Mouse (Mus musculus) c-Kit-positive CD71-positive TER-119-positive erythroid progenitor cells, embryonic 14.5 days (primary cell): ENCODE results near the gene Tssc4.

Experiments used
- DNase-seq: peaks from one replicate; pipeline ENCODE4 v3.0.0-alpha.2; 2013; ENCODE audit warnings: low spot score

Gene Tssc4

GRCm38 (mm10) chr7:143068882-143069591, at the start of gene Tssc4:
Gene Tssc4 (plus strand): TSS chr7:143069249.
- DNase-seq = peak; percentile 99

DNA sequence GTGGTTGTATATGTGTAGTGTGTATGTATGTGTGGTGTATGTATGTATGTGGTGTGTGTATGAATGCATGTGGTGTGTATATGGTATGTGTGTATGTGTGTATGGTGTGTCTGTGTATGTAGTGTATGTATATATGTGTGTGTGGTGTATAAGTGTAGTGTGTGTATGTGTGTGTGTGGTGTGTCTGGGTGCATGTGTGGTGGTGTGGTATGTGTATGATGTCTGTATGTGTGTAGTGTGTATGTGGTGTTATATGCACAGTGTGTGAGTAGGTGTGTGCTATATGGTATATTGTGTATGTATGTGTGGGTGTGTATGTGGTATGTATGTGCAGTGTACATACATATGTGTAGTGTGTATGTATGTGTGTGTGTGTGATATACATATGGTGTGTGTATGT, 49.0 kb upstream of the Tssc4 start:
- no peak for DNase-seq

DNA sequence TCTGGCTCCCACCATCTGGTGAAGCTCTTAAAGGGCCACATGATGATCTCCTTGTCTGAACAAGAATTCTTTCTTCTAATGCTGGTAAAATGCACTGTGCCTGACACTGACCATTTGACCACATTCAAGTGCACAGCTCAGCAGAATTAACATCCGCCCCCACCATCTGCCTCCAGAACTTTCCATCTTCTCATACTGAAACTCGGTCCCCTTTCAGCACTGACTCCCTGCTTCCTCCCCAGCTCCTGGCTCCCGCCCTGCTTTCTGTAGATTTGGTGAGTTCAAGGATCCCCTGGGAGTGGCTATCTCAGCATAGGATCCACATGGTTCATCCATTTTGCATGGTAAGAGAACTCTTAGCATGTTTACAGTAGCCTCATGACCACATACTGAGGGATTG, 48.3 kb upstream of the Tssc4 start:
- no peak for DNase-seq

GRCm38 (mm10) chr7:143021356-143022164, 47.5 kb upstream of the Tssc4 start:
- DNase-seq = no peak

DNA sequence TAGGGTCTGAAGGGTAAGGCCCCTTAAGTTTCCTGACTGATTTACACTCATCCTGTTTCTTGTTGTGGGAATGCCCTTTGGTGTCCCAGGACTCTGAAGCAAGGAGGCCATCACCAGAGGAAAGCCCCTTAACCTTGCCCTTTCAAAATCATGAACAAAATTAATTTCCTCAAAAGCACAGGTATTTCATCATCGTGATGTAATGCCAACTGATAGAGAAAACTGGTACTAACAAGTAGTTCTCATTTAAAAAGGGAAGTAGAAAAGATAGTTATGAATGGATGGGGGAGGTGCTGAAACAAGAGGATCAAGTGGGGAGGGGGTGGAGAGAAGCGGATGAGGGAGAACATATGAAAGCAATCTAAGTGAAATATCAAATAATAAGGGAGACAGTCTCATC, 45.5 kb upstream of the Tssc4 start:
- DNase-seq = no peak

DNA sequence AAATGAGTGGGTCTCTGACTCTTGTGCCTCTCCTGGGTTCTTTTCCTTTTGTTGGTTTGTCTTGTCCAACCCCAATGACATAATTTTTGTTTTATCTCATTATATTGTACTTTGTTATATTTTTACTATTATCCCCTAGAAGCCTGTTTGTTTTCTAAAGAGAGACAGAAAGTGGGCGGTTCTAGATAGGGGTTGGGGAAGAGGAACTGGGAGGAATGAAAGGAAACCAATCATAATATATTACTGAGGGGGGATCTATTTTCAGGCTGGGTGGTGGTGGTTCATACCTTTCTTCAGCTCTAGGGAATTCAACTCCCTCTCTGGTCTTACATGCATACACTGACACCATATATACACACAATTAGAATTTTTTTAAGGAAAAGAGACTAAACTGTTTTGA, 44.8 kb upstream of the Tssc4 start:
- no peak for DNase-seq

DNA sequence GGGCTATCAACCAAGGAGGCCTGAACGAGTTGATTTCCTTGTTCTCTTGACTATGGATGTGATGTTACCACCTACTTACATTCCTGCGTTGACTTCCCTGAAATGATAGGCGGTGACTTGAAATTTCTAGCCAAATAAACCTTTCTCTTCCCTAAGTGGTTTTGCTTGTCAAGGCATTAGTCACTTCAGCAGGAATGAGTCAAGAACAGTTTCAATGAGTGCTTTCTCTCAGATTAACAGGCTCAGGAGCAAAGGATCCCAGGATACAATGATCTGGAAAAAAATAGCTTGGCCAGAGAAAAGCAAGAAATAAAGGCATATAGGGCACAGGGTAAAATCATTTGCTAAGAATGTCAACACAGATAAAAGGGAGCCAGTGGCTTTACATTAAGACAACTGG, 43.6 kb upstream of the Tssc4 start:
- no peak for DNase-seq

GRCm38 (mm10) chr7:143027196-143027595, 41.9 kb upstream of the Tssc4 start:
- DNase-seq = no peak

DNA sequence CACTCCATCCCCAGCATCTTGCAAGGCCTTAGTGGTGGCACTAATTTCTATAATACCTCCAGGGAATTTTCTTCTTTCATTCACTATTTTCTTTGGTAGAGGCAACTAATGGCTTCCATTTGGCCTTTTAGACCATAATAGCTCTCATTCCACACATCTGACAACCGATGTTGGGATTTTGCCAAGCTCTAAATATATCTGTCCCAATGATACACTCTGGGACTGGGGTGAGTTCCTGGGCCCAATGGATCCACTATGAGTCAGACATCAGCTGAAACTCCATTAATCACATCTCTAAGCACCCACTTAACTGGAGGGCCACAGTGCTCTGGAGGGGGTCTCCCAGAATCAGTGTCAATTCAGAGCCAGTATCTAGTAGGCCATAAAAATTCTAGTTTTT, 37.2 kb upstream of the Tssc4 start:
- DNase-seq = no peak

DNA sequence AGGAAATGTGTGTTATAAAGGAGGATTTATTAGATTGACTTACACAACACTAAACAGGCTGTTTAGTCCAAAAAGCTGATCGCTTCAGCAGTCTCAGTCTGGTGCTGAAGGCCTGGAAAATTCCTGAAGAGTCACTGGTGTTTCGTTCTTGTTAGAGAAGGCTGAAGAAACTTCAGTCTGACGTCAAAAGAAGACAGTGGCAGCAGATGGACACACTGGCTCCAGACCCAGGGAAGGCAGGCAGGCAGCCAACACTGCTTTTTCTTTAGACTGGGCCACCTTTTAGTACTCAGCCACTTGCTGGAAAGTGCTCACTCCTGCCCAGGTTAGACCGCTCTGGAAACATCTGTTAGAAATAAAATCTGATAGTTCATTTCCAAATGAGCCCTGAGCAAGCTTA, 35.5 kb upstream of the Tssc4 start:
- DNase-seq = no peak

DNA sequence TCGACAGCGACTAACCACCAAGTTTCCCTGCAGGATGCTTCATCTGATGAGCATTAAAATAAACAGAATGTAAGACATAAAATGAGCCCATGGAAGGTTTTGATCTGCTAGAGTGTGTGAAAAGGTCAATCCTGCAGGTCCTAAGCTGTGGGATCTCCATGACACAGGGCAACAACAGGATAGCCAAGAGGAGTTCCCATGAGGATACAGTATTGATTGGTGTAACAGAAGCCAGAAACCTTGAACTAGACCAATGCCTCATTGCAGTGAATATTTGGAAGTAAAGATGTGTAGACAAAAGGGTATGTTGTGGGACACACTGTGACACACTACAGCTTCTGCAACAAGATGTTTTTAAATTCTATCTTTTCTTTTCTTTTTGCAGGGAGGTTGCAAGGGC, 34.9 kb upstream of the Tssc4 start:
- no peak for DNase-seq

- DNase-seq = no peak
Observed at GRCm38 (mm10) chr7:143034519-143035450, 34.3 kb upstream of the Tssc4 start.

DNA sequence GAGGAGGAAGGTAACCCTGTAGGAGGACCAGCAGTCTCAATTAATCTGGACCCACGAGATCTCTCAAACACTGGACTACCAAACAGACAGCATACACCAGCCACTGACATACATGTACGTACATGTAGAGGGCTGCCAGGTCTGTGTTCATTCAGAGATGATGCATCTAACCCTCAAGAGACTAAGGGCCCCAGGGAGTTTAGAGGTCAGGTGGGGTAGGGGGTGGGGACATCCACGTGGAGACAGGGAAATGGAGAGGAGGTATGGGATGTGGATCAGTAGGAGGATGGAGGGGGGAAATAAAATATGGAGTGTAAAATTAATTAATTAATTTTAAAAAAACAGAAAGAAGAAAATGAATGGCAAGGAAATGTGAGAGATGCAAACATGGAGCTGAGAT, 32.3 kb upstream of the Tssc4 start:
- no peak for DNase-seq

- no peak for DNase-seq
Observed at GRCm38 (mm10) chr7:143037306-143037705, 31.7 kb upstream of the Tssc4 start.

DNA sequence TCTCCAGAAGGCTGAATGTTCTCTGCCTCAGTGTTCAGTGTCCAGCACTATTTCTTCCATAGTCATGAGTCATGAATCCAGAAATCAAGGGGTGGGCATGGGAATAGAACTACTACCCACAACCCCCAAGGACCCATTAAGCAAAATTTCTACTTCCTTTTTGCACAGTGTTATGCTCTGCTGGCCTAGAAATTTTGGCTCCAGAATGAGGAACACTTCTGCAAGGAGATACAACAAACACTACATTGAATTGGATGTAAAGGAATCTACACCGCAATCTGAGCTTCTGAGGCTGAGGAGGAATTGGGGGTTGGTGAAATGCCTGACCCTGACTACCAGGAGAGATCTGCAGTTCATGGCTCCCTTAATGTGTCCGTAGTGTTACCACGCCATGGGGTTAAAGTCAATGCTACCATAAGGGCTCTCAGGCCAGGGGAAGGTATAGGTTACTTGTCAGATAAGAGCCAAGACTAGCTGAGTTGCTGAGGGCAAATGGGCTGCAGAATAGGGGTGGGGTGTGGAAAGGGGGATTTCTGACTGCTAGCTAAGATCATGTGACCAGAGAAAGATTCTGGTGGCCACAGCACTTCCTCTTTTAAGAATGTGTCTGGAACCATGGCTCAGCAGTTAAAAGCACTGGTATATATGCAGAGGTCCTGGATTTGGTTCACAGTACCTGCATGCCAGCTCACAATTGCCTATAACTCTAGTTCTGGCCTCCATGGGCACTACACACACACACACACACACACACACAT, 30.7 kb upstream of the Tssc4 start:
- no peak for DNase-seq

- DNase-seq = no peak
Observed at GRCm38 (mm10) chr7:143040561-143040960, 28.5 kb upstream of the Tssc4 start.

GRCm38 (mm10) chr7:143041138-143041822, 27.8 kb upstream of the Tssc4 start:
- no peak for DNase-seq

GRCm38 (mm10) chr7:143042089-143042488, 27.0 kb upstream of the Tssc4 start:
- DNase-seq = no peak

DNA sequence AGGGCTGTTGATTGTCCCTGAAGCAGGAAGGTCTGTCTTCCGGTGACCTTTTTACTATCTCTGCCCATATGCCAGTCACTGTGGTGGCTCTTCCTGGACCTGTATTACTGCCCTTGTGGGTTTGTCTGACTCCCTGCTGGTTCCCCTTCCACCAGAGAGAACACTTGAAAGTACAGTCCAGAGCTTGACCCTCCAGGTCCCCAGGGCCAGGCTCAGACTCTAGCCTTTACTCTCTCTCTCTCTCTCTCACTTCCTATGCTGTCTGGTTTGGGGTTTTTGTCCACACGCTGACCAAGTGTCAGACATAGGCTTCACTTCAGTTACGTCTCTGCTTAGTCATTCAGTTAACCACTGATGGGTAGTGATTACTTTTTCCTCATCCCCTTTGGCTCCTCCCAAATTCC, 26.1 kb upstream of the Tssc4 start:
- DNase-seq = no peak

DNA sequence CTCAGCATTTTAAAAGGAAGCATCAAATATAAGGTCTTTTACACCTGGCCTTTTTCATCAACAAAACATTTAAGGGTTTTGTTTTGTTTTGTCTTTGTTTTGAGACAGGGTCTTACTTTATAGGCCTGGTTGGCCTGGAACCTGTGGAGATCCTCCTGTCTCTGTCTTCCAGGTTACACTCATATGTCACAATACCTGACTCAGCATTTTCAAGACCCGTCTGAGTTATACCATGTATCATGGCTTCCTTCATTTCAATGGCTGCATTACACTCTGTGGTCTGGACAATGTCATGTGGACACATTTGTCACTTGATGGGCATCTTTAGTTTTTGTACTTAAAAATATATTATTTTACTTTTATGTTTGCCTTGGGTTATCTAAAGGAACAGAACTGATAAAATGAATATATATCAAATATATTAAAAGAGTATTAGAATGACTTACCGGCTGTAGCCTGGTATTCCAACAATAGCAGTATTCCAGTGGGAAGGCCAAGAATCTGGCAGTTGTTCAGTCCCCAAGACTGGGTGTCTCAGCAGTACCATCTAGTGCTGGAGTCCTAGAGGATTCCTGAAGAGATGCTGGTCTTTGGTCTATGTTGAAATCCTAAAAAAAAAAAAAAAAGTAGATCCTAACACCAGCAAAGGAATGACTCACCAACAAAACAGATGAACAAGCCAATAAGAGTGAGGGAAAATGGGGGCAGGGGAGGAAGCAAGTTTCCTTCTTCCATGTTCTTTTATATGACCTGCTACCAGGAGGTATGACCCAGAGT, 24.8 kb upstream of the Tssc4 start:
- no peak for DNase-seq
